Mouse (Mus musculus): Measurements from ENCODE around the gene Nudt21.

- TF ChIP-seq CTCF (IDR thresholded peaks at IDR 0.05; ENCODE audit: low read depth) (no peak), EP300 (optimal IDR thresholded peaks at IDR 0.05) (no peak)
Measured at GRCm38 (mm10) chr8:94047845-94048244, 11.0 kb upstream of the Nudt21 start.
